In genomic region chr1:84433291-84433980, GRCm38 (mm10) we compare ENCODE assay signal across 14 mouse cellular contexts.
DNase-seq lines count a peak whose midpoint lies in the region; ATAC-seq and TF ChIP-seq lines count a peak whose summit lies in the region.
"Had no signal": no experiment of that assay in that cellular context is flagged by ENCODE, and none has a peak within 500 bp of the region (broad histone marks: within the 10 kb centered on the region; RNA-seq: fewer than 3 reads in every experiment).

No protein-coding gene starts in this region.

- H3K4me1 ChIP-seq in limb, embryonic 14.5 days (ENCODE audit: control insufficient read depth, insufficient read depth, low read length), result no peaks in the 10 kb centered on the region
- no peaks in the 10 kb centered on the region for H3K4me1 ChIP-seq in limb, embryonic 10.5 days
- no peaks in the 10 kb centered on the region for H3K4me1 ChIP-seq in CH12.LX (ENCODE audit: control insufficient read depth in 1 of 2, insufficient read depth in 2 of 2)
- H3K4me1 ChIP-seq: embryonic facial prominence, embryonic 15.5 days; hindbrain, embryonic 10.5 days; neural tube, embryonic 13.5 days had no signal

- H3K9me3 ChIP-seq in limb, embryonic 14.5 days (ENCODE audit: control insufficient read depth, low read length), result no peaks in the 10 kb centered on the region
- H3K9me3 ChIP-seq in limb, embryonic 10.5 days (replicated peaks), result no peaks in the 10 kb centered on the region
- no peaks in the 10 kb centered on the region for H3K9me3 ChIP-seq in CH12.LX (replicated peaks; ENCODE audit: low read length)
- H3K9me3 ChIP-seq: embryonic facial prominence, embryonic 15.5 days; hindbrain, embryonic 10.5 days; neural tube, embryonic 13.5 days had no signal

- peak; percentile 81 for ATAC-seq in frontal cortex, adult (ENCODE audit: low TSS enrichment)
- ATAC-seq in limb, embryonic 14.5 days (ENCODE audit: low FRiP score, low read depth), result no peak
- no peak for ATAC-seq in inflammation-experienced regulatory T-cells, adult 6 months

- no peaks in the 10 kb centered on the region for H3K27me3 ChIP-seq in limb, embryonic 14.5 days (ENCODE audit: control insufficient read depth, insufficient read depth, low read length)
- no peaks in the 10 kb centered on the region for H3K27me3 ChIP-seq in limb, embryonic 10.5 days (ENCODE audit: low read depth, poor library complexity, severe bottlenecking)
- no peaks in the 10 kb centered on the region for H3K27me3 ChIP-seq in CH12.LX (replicated peaks)
- H3K27me3 ChIP-seq: embryonic facial prominence, embryonic 15.5 days; neural tube, embryonic 13.5 days had no signal

- WGBS in limb, embryonic 14.5 days, result 85% methylated on average over 6 of the region's 6 CpGs
- 87% methylated on average over 6 of the region's 6 CpGs for WGBS in limb, embryonic 10.5 days

- H3K27ac ChIP-seq in limb, embryonic 14.5 days (replicated peaks; ENCODE audit: low read depth, low read length), result no peak overlapping the region
- H3K27ac ChIP-seq in limb, embryonic 10.5 days, result no peak overlapping the region
- no peak overlapping the region; the same call in 1 of the 2 replicates for H3K27ac ChIP-seq in CH12.LX (ENCODE audit: insufficient read depth, low read depth)
- H3K27ac ChIP-seq: embryonic facial prominence, embryonic 15.5 days; hindbrain, embryonic 10.5 days; liver, embryonic 14.5 days; neural tube, embryonic 13.5 days had no signal

- no peaks in the 10 kb centered on the region for H3K79me2 ChIP-seq in CH12.LX (replicated peaks; ENCODE audit: control insufficient read depth, extremely low read depth, insufficient read depth, poor library complexity, severe bottlenecking)

- no peak for TF ChIP-seq POLR2A in limb, embryonic 14.5 days (IDR thresholded peaks at IDR 0.05; ENCODE audit: borderline replicate concordance, extremely low read depth, insufficient read depth, insufficient read length)
- no peak for TF ChIP-seq POLR2A in CH12.LX (IDR thresholded peaks at IDR 0.05; ENCODE audit: low read depth, low read length)

- no peak for DNase-seq in frontal cortex, postnatal 14 days (ENCODE audit: low spot score in 2 of 2)
- DNase-seq in limb, embryonic 14.5 days (ENCODE audit: low spot score), result peak; percentile 24
- no peak for DNase-seq in limb, embryonic 10.5 days (ENCODE audit: low spot score)
- DNase-seq in CH12.LX (ENCODE audit: extremely low read depth), result peak; percentile 12
- peak; percentile 12 for DNase-seq in embryo, embryonic 10.5 days (ENCODE audit: low spot score)
- DNase-seq in cerebellum, postnatal 14 days, result no peak
- DNase-seq: cerebellum, adult 18-20 months; thymus, adult 2 months had no signal

- TF ChIP-seq CTCF in CH12.LX (conservative IDR thresholded peaks at IDR 0.05 in 1 of 2, IDR thresholded peaks at IDR 0.05 in 1 of 2; ENCODE audit: low read depth in 2 of 2, low read length in 2 of 2), result peak in 1 of 2 experiments; percentile 13; a peak in 2 of 4 replicates

- dilution Hi-C loops in CH12.LX (cut with MboI; ENCODE audit: extremely low pct_ligation_motif_present, extremely low pct_unique_long_range_greater_than_20kb, low sequenced_read_pairs), result no loop called here

- no peak for TF ChIP-seq EP300 in CH12.LX (IDR thresholded peaks at IDR 0.05; ENCODE audit: low read length)

- H3K4me2 ChIP-seq in limb, embryonic 14.5 days (replicated peaks; ENCODE audit: low read depth, low read length, severe bottlenecking), result no peak overlapping the region
- no peak overlapping the region for H3K4me2 ChIP-seq in CH12.LX (ENCODE audit: insufficient read depth, low read depth, poor library complexity, severe bottlenecking)
- H3K4me2 ChIP-seq: embryonic facial prominence, embryonic 15.5 days; neural tube, embryonic 13.5 days had no signal

- H3K36me3 ChIP-seq in limb, embryonic 14.5 days (ENCODE audit: control insufficient read depth, insufficient read depth, low read length), result no peaks in the 10 kb centered on the region
- H3K36me3 ChIP-seq in limb, embryonic 10.5 days, result no peaks in the 10 kb centered on the region
- no peaks in the 10 kb centered on the region for H3K36me3 ChIP-seq in CH12.LX (replicated peaks in 1 of 2; ENCODE audit: control insufficient read depth in 1 of 2, insufficient read depth in 1 of 2, low read length in 1 of 2)
- H3K36me3 ChIP-seq: embryonic facial prominence, embryonic 15.5 days; hindbrain, embryonic 10.5 days had no signal

- H3K9ac ChIP-seq in limb, embryonic 14.5 days (ENCODE audit: low read depth, low read length, severe bottlenecking), result no peak overlapping the region
- H3K9ac ChIP-seq in CH12.LX (ENCODE audit: insufficient read depth, low read depth), result no peak overlapping the region
- H3K9ac ChIP-seq: embryonic facial prominence, embryonic 15.5 days; liver, embryonic 14.5 days; neural tube, embryonic 13.5 days had no signal

- H3K4me3 ChIP-seq in limb, embryonic 14.5 days (replicated peaks; ENCODE audit: low read length), result no peak overlapping the region
- no peak overlapping the region for H3K4me3 ChIP-seq in limb, embryonic 10.5 days
- H3K4me3 ChIP-seq in CH12.LX (replicated peaks in 1 of 3; ENCODE audit: low read depth in 2 of 3, low read length in 2 of 3, poor library complexity in 1 of 3), result no peak overlapping the region
- H3K4me3 ChIP-seq: embryonic facial prominence, embryonic 15.5 days; hindbrain, embryonic 10.5 days; neural tube, embryonic 13.5 days had no signal

- in situ Hi-C loops in CH12.LX (cut with MboI; ENCODE audit: low pct_ligation_motif_present, low pct_unique_long_range_greater_than_20kb, low sequenced_read_pairs), result no loop called here

- TF ChIP-seq RAD21 in CH12.LX (IDR thresholded peaks at IDR 0.05; ENCODE audit: low read depth, low read length), result peak; percentile 3; the same call in 1 of the 2 replicates

TF ChIP-seq in CH12.LX, 34 proteins besides CTCF, POLR2A, EP300 and RAD21:
- TF ChIP-seq USF2 (conservative IDR thresholded peaks at IDR 0.05; ENCODE audit: low read depth, low read length) (no peak), ZNF384 (IDR thresholded peaks at IDR 0.05; ENCODE audit: low read depth, low read length) (peak; percentile 65)

Comparison
In these comparisons a context has a peak if more than half of its experiments do, and no peak if none do; other contexts are left out.
1. DNase-seq: peak in limb, embryonic 14.5 days (single experiment), CH12.LX (single experiment) and embryo, embryonic 10.5 days (single experiment); none in frontal cortex, postnatal 14 days (0 of 2), limb, embryonic 10.5 days (single experiment) and cerebellum, postnatal 14 days (0 of 2).